Mouse (Mus musculus): ENCODE measurements around the gene Tfap2d. TPM values are rescaled to one million over a fixed set of nuclear protein-coding genes. Genes with fewer than 3 reads are reported as not detected.

The Tfap2d gene
- total RNA-seq (2023), result not detected

DNA sequence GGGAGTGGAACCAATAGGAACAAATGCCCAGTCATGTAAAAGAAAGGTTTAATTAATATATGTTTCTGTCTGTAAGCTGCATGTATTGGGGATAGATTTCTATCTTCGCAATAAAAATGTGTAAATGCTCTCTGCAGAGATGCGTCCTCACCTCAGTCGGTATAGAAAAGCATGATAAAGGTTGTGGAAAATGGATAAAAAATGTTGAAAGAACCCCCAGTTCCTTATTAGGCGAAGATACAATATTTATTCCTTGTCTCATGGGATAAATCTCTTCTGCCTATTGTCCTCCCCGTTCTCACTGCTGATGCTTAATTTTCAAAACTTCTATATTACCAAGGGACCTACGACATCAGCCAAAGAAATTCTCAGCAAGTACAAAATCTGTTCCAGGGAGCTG is at the start of gene Tfap2d:
TSS of gene Tfap2d (plus strand) at position 392 of the 400 bp plus-strand sequence.

DNA sequence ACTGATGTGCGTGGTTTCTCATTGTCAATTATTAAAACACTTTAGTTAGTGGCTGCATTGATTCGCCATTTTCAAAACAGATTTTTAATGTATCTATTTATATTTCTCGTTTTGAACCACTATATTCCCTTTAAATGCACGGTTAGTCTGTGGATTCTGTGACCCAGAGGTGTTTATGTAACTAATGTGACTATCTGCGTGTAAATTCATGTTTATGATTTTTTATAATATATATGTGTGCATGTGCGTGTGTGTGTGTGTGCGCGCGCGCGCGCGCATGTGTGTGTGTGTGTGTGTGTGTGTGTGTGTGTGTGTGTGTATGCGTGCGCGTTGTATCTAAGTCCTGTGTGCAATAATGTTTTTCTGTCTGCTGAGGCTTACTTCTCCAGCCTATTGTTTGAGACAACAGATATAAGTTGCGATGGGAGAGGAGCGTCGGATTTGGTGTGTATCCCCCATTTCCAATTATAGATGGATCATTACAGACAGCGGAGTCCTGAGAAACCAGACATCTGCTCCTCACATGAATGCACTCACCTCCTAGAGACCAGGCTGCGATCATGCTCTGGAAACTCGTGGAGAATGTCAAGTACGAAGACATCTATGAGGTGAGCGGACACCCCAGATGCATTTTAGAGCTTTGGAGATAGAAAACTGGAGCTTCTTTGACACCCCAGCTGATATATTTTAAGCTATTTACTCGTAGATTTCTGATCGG is 106.0 kb downstream of the Tfap2d start, which contains the start of gene Tfap2b:
TSS of gene Tfap2b (plus strand) at position 274 of the 718 bp plus-strand sequence.

Other genes starting within 250 kb of the Tfap2d start
- gene Tfap2b, start 105.9 kb downstream of the Tfap2d start, total RNA-seq (2023), result not detected